Mouse (Mus musculus) lung, embryonic 14.5 days (tissue): ENCODE measurements around the gene Sypl2. TPM values are rescaled to one million over a fixed set of nuclear protein-coding genes. Genes with fewer than 3 reads are reported as not detected.
A peak's percentile ranks its signal among the peaks of the same experiment; 100 is the strongest.

Experiments used
- ATAC-seq: fragments of 200-750 bp; cut with Nextera tagmentation; 2 replicates; pipeline ENCODE4 v1.8.0; 2017; ENCODE audit warnings: mild to moderate bottlenecking, moderate TSS enrichment, moderate library complexity; ENCODE audit not compliant: insufficient read depth
- DNase-seq: peaks from one replicate; pipeline ENCODE4 v3.0.0-alpha.2; 2015
- H3K27ac ChIP-seq: fragments of 300-500 bp; sonication (generic); 2 replicates; pipeline ENCODE4 v1.5.1; 2014; ENCODE audit warnings: low read depth, mild to moderate bottlenecking, moderate library complexity
- H3K27me3 ChIP-seq: fragments of 300-500 bp; sonication (generic); 2 replicates; pipeline ENCODE4 v1.6.1; 2014; ENCODE audit warnings: low read length, control low read depth; ENCODE audit not compliant: insufficient read depth
- H3K36me3 ChIP-seq: fragments of 300-500 bp; sonication (generic); 2 replicates; pipeline ENCODE4 v1.6.1; 2014; ENCODE audit warnings: control low read depth; ENCODE audit not compliant: insufficient read depth
- H3K4me1 ChIP-seq: fragments of 300-500 bp; sonication (generic); 2 replicates; pipeline ENCODE4 v1.6.1; 2014; ENCODE audit warnings: antibody characterized with exemption, control low read depth; ENCODE audit not compliant: insufficient read depth
- H3K4me2 ChIP-seq: fragments of 300-500 bp; sonication (generic); 2 replicates; pipeline ENCODE4 v1.6.1; 2014; ENCODE audit warnings: mild to moderate bottlenecking
- H3K4me3 ChIP-seq: fragments of 300-500 bp; sonication (generic); 2 replicates; pipeline ENCODE4 v1.5.1; 2014; ENCODE audit warnings: low read depth, low read length
- H3K9ac ChIP-seq: fragments of 300-500 bp; sonication (generic); 2 replicates; pipeline ENCODE4 v1.6.1; 2014
- H3K9me3 ChIP-seq: fragments of 300-500 bp; sonication (generic); 2 replicates; pipeline ENCODE4 v1.6.1; 2016; ENCODE audit warnings: low read depth, low read length, control low read depth
- CTCF ChIP-seq: IDR thresholded peaks from 2 replicates; pipeline ENCODE4 v1.5.1; 2016; ENCODE audit warnings: antibody characterized with exemption, low read depth
- WGBS: fragments of 180-500 bp; shearing (Covaris S2); extraction: QIAGEN DNeasy Blood & Tissue Kit; methylation state at CpG from one replicate; pipeline ENCODE4 v1.1.7; 2014; 5-methylcytosine and 5-hydroxymethylcytosine counted together
- polyA plus RNA-seq: library from polyadenylated mRNA; unstranded; fragments of >200 nt; fragmentation: Nextera tagmentation; extraction: Ambion mirVana; gene quantifications from 2 replicates; pipeline ENCODE4 v1.2.1, GENCODE M21; 2014

Sypl2 gene
- polyA plus RNA-seq, 1 experiment from 2014 or later: 0.96 TPM

GRCm38 (mm10) chr3:108211845-108212244 is 14.6 kb downstream of the Sypl2 start:
- Histone ChIP-seq H3K27me3 (no peaks in the 10 kb centered on the region), H3K36me3 (peaks cover 4% of the 10 kb centered on the region), H3K4me3 (no peak overlapping the region), H3K4me1 (peaks cover 3% of the 10 kb centered on the region; the same call in 1 of the 2 replicates), H3K4me2 (no peak overlapping the region), H3K27ac (no peak overlapping the region), H3K9ac (no peak overlapping the region), H3K9me3 (no peaks in the 10 kb centered on the region)
- no peak for ATAC-seq
- TF ChIP-seq CTCF: no peak
- DNase-seq: peak; percentile 52
- WGBS: 61% methylated on average over 6 of the region's 6 CpGs

- Histone ChIP-seq H3K36me3 (peaks cover 15% of the 10 kb centered on the region), H3K4me1 (peaks cover 3% of the 10 kb centered on the region; the same call in 1 of the 2 replicates), H3K9ac (peak within 1 kb of the TSS; percentile 82), H3K27ac (peak within 1 kb of the TSS; percentile 91), H3K9me3 (no peaks in the 10 kb centered on the region), H3K4me2 (peak within 1 kb of the TSS; percentile 83), H3K4me3 (peak within 1 kb of the TSS; percentile 62), H3K27me3 (no peaks in the 10 kb centered on the region)
- TF ChIP-seq CTCF: peak; percentile 67
- ATAC-seq (peak; percentile 81), DNase-seq (no peak)
- under 1% methylated on average over 14 of the region's 14 CpGs for WGBS
These were observed 15.7 kb downstream of the Sypl2 start, which contains the start of gene Atxn7l2 for GRCm38 (mm10) chr3:108210771-108211139. TSS of gene Atxn7l2 (minus strand) at chr3:108210934.

- Histone ChIP-seq H3K4me3 (peak overlapping the region; percentile 62), H3K27ac (peak overlapping the region; percentile 91), H3K9ac (peak overlapping the region; percentile 82), H3K36me3 (peaks cover 21% of the 10 kb centered on the region), H3K4me1 (peaks cover 3% of the 10 kb centered on the region; the same call in 1 of the 2 replicates), H3K27me3 (no peaks in the 10 kb centered on the region), H3K4me2 (peak overlapping the region; percentile 83), H3K9me3 (no peaks in the 10 kb centered on the region)
- no peak for TF ChIP-seq CTCF
- peak; percentile 94 for ATAC-seq
- under 1% methylated on average over 68 of the region's 72 CpGs for WGBS
- DNase-seq: peak; percentile 97
These were observed 16.3 kb downstream of the Sypl2 start for GRCm38 (mm10) chr3:108209946-108210770.

- Histone ChIP-seq H3K27ac (peak overlapping the region; percentile 91; the same call in 1 of the 2 replicates), H3K4me1 (peaks cover 3% of the 10 kb centered on the region; the same call in 1 of the 2 replicates), H3K4me2 (peak overlapping the region; percentile 83), H3K36me3 (peaks cover 27% of the 10 kb centered on the region), H3K4me3 (peak overlapping the region; percentile 62), H3K9me3 (no peaks in the 10 kb centered on the region), H3K9ac (peak overlapping the region; percentile 82), H3K27me3 (no peaks in the 10 kb centered on the region)
- ATAC-seq (0 out of 2 replicates have a peak, but pooled peaks have one; percentile 1), DNase-seq (no peak)
- no peak for TF ChIP-seq CTCF
- 6% methylated on average over 8 of the region's 8 CpGs for WGBS
These were observed 16.9 kb downstream of the Sypl2 start for GRCm38 (mm10) chr3:108209536-108209935.

- WGBS: 59% methylated on average over 3 of the region's 3 CpGs
- H3K4me2 ChIP-seq: peak overlapping the region; percentile 83
- TF ChIP-seq CTCF: no peak
- H3K27me3 ChIP-seq: no peaks in the 10 kb centered on the region
- H3K4me1 ChIP-seq: peaks cover 3% of the 10 kb centered on the region; the same call in 1 of the 2 replicates
- H3K9me3 ChIP-seq: no peaks in the 10 kb centered on the region
- H3K36me3 ChIP-seq: peaks cover 28% of the 10 kb centered on the region
- H3K27ac ChIP-seq: no peak overlapping the region
- ATAC-seq (no peak), DNase-seq (no peak)
- peak overlapping the region; percentile 62 for H3K4me3 ChIP-seq
- H3K9ac ChIP-seq: peak overlapping the region; percentile 82
These were observed 17.4 kb downstream of the Sypl2 start for GRCm38 (mm10) chr3:108209001-108209400.

GRCm38 (mm10) chr3:108206731-108207375 is 19.6 kb downstream of the Sypl2 start:
- Histone ChIP-seq H3K9ac (no peak overlapping the region), H3K36me3 (peaks cover 43% of the 10 kb centered on the region), H3K9me3 (no peaks in the 10 kb centered on the region), H3K4me3 (no peak overlapping the region), H3K4me1 (peaks cover 3% of the 10 kb centered on the region; the same call in 1 of the 2 replicates), H3K27me3 (no peaks in the 10 kb centered on the region), H3K27ac (no peak overlapping the region), H3K4me2 (peak overlapping the region; percentile 31; the same call in 1 of the 2 replicates)
- ATAC-seq: no peak
- 68% methylated on average over 15 of the region's 15 CpGs for WGBS
- peak; percentile 90 for DNase-seq
- no peak for TF ChIP-seq CTCF

GRCm38 (mm10) chr3:108205601-108206000 is 20.8 kb downstream of the Sypl2 start:
- WGBS: 85% methylated on average over 8 of the region's 8 CpGs
- Histone ChIP-seq H3K36me3 (peaks cover 45% of the 10 kb centered on the region), H3K4me3 (no peak overlapping the region), H3K9me3 (no peaks in the 10 kb centered on the region), H3K9ac (no peak overlapping the region), H3K27me3 (no peaks in the 10 kb centered on the region), H3K27ac (no peak overlapping the region), H3K4me2 (no peak overlapping the region), H3K4me1 (peaks cover 3% of the 10 kb centered on the region; the same call in 1 of the 2 replicates)
- ATAC-seq (no peak), DNase-seq (no peak)
- no peak for TF ChIP-seq CTCF
